Mouse (Mus musculus) heart, postnatal 0 days (tissue): ENCODE measurements around the gene Prss27.

Experiments used
- CTCF ChIP-seq: IDR thresholded peaks from 2 replicates; pipeline ENCODE4 v1.5.1; 2016; ENCODE audit warnings: antibody characterized with exemption, control low read depth, low read depth
- EP300 ChIP-seq: IDR thresholded peaks from 2 replicates; pipeline ENCODE4 v1.6.1; 2016; ENCODE audit warnings: antibody characterized with exemption, low read depth

DNA sequence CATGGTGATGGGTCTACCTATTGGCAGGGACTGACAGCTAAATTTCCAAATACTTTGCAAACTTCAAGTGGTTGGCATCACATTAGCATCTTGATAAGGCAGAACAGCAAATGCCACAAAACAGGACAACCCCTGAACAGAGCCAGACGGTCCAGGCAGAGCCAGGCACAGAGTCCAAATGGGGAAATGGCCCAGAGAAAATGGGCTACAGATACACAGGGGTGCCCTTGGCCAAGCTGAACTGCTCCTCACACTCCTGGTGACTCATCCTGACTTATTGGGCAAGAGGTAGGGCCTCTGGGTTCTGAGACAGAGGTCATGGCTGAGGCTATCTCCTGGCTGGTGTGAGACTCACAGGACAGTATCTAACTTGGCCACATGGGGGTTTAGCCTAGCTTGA is 30.6 kb upstream of the Prss27 start:
- TF ChIP-seq CTCF (no peak), EP300 (no peak)
